Mouse (Mus musculus): Measurements from ENCODE around the gene Hdlbp.
A peak's percentile ranks its signal among the peaks of the same experiment; 100 is the strongest.

Hdlbp gene

GRCm38 (mm10) chr1:93445111-93445821 lies 33.3 kb downstream of the Hdlbp start:
- DNase-seq (ENCODE audit: low spot score in 2 of 2) = peak; percentile 69 to 76

GRCm38 (mm10) chr1:93444405-93445110 lies 34.1 kb downstream of the Hdlbp start:
- peak; percentile 69 to 72 for DNase-seq (ENCODE audit: low spot score in 2 of 2)

GRCm38 (mm10) chr1:93439321-93439720 lies 39.3 kb downstream of the Hdlbp start:
- DNase-seq (ENCODE audit: low spot score in 2 of 2) = no peak

DNA sequence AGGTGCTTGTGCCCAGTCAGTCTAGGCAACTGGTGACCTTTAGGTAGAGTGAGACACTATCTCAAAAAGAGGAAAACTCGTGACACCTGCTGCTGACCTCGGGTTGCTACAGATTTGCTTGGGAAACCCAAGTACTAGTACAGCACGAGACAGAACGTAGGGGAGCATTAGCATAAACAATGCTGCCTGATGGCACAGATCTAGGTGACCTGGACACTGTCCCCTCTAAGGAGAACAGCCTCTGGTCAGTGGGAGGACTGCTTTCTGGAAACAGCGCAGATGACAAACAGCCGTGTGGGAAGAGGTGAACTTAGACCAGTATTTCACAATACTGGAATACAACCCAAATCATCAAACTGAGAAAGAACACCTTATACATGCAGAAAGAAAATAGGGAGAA lies 46.5 kb downstream of the Hdlbp start:
- DNase-seq (ENCODE audit: low spot score in 2 of 2) = no peak

GRCm38 (mm10) chr1:93403403-93403802 lies 75.2 kb downstream of the Hdlbp start:
- DNase-seq (ENCODE audit: low spot score in 2 of 2) = no peak

GRCm38 (mm10) chr1:93401191-93402052 lies 77.2 kb downstream of the Hdlbp start:
- DNase-seq (ENCODE audit: low spot score in 2 of 2) = no peak

DNA sequence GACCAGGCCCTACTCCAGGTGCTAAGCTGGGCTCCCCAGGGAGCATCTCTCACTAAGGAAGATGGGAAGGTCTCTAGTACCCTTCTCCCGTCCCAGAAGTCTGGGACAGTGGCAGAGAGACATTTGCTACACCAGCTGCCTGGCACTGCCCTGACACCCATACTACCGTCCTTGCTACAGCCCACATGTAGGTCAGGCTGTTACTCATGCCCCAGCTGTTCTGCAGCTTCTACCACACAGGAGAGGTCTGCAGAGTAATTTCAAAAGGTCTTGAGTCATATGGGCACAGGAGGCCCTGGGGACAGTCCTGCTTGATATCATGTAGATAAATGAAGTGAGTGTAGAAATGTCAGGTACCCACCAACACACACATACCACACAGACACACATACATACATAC lies 89.7 kb downstream of the Hdlbp start:
- no peak for DNase-seq (ENCODE audit: low spot score in 2 of 2)

GRCm38 (mm10) chr1:93387198-93387597 lies 91.4 kb downstream of the Hdlbp start:
- no peak for DNase-seq (ENCODE audit: low spot score in 2 of 2)

- DNase-seq (ENCODE audit: low spot score in 2 of 2) = no peak
These were observed 99.5 kb downstream of the Hdlbp start for GRCm38 (mm10) chr1:93379117-93379516.

GRCm38 (mm10) chr1:93377307-93377706 lies 101.3 kb downstream of the Hdlbp start:
- DNase-seq (ENCODE audit: low spot score in 2 of 2) = no peak

DNA sequence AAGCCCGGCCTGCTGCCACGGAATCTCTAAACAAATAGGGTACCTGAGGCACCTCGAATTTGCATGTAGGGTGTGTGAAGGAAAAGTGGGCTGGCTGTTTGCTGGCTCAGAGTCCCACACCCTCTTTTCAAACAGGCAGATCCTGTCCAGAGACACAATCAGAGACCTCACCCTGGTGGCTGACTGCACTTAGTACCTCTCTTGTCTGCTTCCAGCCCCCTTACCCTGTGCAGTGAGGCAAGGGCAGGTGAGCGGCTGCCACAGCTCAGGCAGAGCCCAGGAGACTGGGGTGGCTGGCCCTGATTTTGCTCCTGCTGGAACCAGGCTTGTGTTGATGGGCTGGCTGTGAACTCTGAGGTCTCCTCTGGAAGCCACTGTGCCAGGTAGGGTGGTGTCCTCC lies 105.0 kb downstream of the Hdlbp start, which contains the start of gene Ano7:
TSS of gene Ano7 (plus strand) at position 266 of the 400 bp plus-strand sequence.
- DNase-seq (ENCODE audit: low spot score in 2 of 2) = no peak

- no peak for DNase-seq (ENCODE audit: low spot score in 2 of 2)
These were observed 113.0 kb downstream of the Hdlbp start for GRCm38 (mm10) chr1:93365641-93366040.

DNA sequence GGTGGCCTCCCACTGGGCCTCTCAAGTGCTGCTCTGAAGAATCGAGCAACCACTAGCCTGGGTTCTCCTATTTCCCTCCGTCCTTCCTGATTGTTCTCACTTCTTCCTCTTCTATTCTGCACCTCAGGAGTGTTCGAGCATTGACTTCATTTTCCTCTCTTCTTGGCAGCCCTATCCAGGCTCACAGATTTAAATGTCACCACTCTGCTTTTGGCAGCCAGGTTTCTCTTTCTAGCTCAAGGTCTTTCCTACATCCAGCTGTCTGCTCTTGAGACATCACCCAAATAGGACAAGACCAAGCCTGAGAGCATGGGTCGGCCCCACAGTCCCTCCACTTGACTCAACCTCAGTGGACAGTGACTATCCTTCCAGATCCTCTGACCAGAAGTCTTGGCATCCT lies 116.0 kb downstream of the Hdlbp start:
- no peak for DNase-seq (ENCODE audit: low spot score in 2 of 2)
